Mouse (Mus musculus) embryonic facial prominence, embryonic 11.5 days (tissue): ENCODE measurements around the gene Zfp871. TPM values are rescaled to one million over a fixed set of nuclear protein-coding genes. Genes with fewer than 3 reads are reported as not detected.

ENCODE experiments used
- ATAC-seq: fragments of 200-750 bp; cut with Nextera tagmentation; replicated peaks from 2 replicates; pipeline ENCODE4 v1.8.0; 2017; ENCODE audit warnings: low read depth; ENCODE audit not compliant: insufficient number of reproducible peaks, low FRiP score, low TSS enrichment
- DNase-seq: peaks from one replicate; pipeline ENCODE4 v3.0.0-alpha.2; 2015; ENCODE audit warnings: low spot score
- H3K27ac ChIP-seq: fragments of 300-500 bp; sonication (generic); replicated peaks from 2 replicates; pipeline ENCODE4 v1.5.1; 2014; ENCODE audit warnings: mild to moderate bottlenecking, low read depth, low read length, control low read depth
- H3K27me3 ChIP-seq: fragments of 300-500 bp; sonication (generic); 2 replicates; pipeline ENCODE4 v1.6.1; 2014; ENCODE audit warnings: mild to moderate bottlenecking, low read length, moderate library complexity, mixed read lengths; ENCODE audit not compliant: control insufficient read depth, insufficient read depth
- H3K36me3 ChIP-seq: fragments of 300-500 bp; sonication (generic); replicated peaks from 2 replicates; pipeline ENCODE4 v1.6.1; 2014; ENCODE audit warnings: low read depth, mild to moderate bottlenecking, low read length, moderate library complexity, mixed read lengths; ENCODE audit not compliant: control insufficient read depth, insufficient read depth
- H3K4me1 ChIP-seq: fragments of 300-500 bp; sonication (generic); 2 replicates; pipeline ENCODE4 v1.6.1; 2014; ENCODE audit warnings: low read length, mixed read lengths; ENCODE audit not compliant: control insufficient read depth, insufficient read depth
- H3K4me2 ChIP-seq: fragments of 300-500 bp; sonication (generic); 2 replicates; pipeline ENCODE4 v1.6.1; 2014; ENCODE audit warnings: low read depth, mild to moderate bottlenecking, control low read depth, low read length, moderate library complexity
- H3K4me3 ChIP-seq: fragments of 300-500 bp; sonication (generic); 2 replicates; pipeline ENCODE4 v1.5.1; 2014; ENCODE audit warnings: low read depth, low read length, control low read depth
- H3K9ac ChIP-seq: fragments of 300-500 bp; sonication (generic); replicated peaks from 2 replicates; pipeline ENCODE4 v1.6.1; 2014; ENCODE audit warnings: mild to moderate bottlenecking, control low read depth, low read length
- H3K9me3 ChIP-seq: fragments of 300-500 bp; sonication (generic); replicated peaks from 2 replicates; pipeline ENCODE4 v1.6.1; 2016; ENCODE audit warnings: mild to moderate bottlenecking, low read length, inconsistent platforms, mixed read lengths; ENCODE audit not compliant: control insufficient read depth
- WGBS: fragments of 180-500 bp; shearing (Covaris S2); extraction: QIAGEN DNeasy Blood & Tissue Kit; methylation state at CpG from one replicate; pipeline ENCODE4 v1.1.7; 2014; 5-methylcytosine and 5-hydroxymethylcytosine counted together
- polyA plus RNA-seq: library from polyadenylated mRNA; unstranded; fragments of >200 nt; fragmentation: Nextera tagmentation; extraction: Ambion mirVana; gene quantifications from 2 replicates; pipeline ENCODE4 v1.2.1, GENCODE M21; 2014

The Zfp871 gene
- polyA plus RNA-seq, 1 experiment from 2014 or later: 25.6 TPM

GRCm38 (mm10) chr17:32808921-32809320 lies 20.8 kb upstream of the Zfp871 start:
- H3K4me3 ChIP-seq: peak overlapping the region; percentile 34
- DNase-seq: no peak

DNA sequence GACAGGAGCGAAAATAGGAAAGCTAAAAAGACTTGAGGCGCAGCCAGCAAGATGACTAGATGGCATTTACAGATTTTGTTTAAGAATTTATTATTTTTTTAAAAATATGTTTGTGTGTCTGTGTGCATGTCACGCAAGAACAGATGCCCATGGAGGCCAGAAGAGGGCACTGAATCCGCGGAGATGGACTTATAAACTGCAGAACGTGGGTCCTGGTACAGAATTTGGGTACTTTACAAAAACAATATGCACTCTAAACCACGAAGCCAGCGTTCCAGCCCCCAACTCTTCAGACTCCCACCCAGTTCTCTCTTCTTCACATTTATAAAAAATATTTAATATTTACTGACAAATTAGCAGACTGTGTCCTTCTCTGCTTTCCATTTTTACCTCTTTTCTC lies 1.2 kb upstream of the Zfp871 start:
- no peak for ATAC-seq
- no peak overlapping the region for H3K4me3 ChIP-seq
- no peak overlapping the region for H3K9ac ChIP-seq
- no peak overlapping the region for H3K27ac ChIP-seq
- 75% methylated on average over 8 of the region's 8 CpGs for WGBS
- no peaks in the 10 kb centered on the region for H3K27me3 ChIP-seq
- H3K4me2 ChIP-seq: no peak overlapping the region
- no peaks in the 10 kb centered on the region; the same call in none of the 2 replicates for H3K36me3 ChIP-seq
- no peaks in the 10 kb centered on the region for H3K9me3 ChIP-seq
- H3K4me1 ChIP-seq: no peaks in the 10 kb centered on the region
- peak; percentile 4 for DNase-seq

More at GRCm38 (mm10) chr17:32808921-32809320, 20.8 kb upstream of the Zfp871 start:
- peak overlapping the region; percentile 44 for H3K9ac ChIP-seq
- no peak for ATAC-seq
- 9% methylated on average over 8 of the region's 8 CpGs for WGBS
- peak overlapping the region; percentile 44 for H3K4me2 ChIP-seq
- no peaks in the 10 kb centered on the region for H3K4me1 ChIP-seq
- H3K27ac ChIP-seq: no peak overlapping the region
- no peaks in the 10 kb centered on the region for H3K9me3 ChIP-seq
- no peaks in the 10 kb centered on the region for H3K27me3 ChIP-seq
- no peaks in the 10 kb centered on the region for H3K36me3 ChIP-seq

- ATAC-seq (no peak), DNase-seq (no peak)
- Histone ChIP-seq H3K4me1 (no peaks in the 10 kb centered on the region), H3K36me3 (no peaks in the 10 kb centered on the region; the same call in none of the 2 replicates), H3K4me2 (peak overlapping the region; percentile 40), H3K4me3 (peak overlapping the region; percentile 90), H3K9me3 (no peaks in the 10 kb centered on the region), H3K9ac (peak overlapping the region; percentile 92), H3K27ac (0 out of 2 replicates have a peak overlapping the region, but pooled peaks have one; percentile 1), H3K27me3 (no peaks in the 10 kb centered on the region)
- 8% methylated on average over 9 of the region's 9 CpGs for WGBS
Observed at GRCm38 (mm10) chr17:32788576-32788975, 489 bp upstream of the Zfp871 start.

- H3K4me3 ChIP-seq: peak overlapping the region; percentile 90
- DNase-seq (peak; percentile 39), ATAC-seq (peak; percentile 87)
- no peaks in the 10 kb centered on the region for H3K4me1 ChIP-seq
- H3K9me3 ChIP-seq: no peaks in the 10 kb centered on the region
- no peaks in the 10 kb centered on the region; the same call in none of the 2 replicates for H3K36me3 ChIP-seq
- H3K9ac ChIP-seq: peak overlapping the region; percentile 92
- H3K27me3 ChIP-seq: no peaks in the 10 kb centered on the region
- under 1% methylated on average over 31 of the region's 31 CpGs for WGBS
- peak overlapping the region; percentile 85 for H3K27ac ChIP-seq
- H3K4me2 ChIP-seq: peak overlapping the region; percentile 32
Observed at GRCm38 (mm10) chr17:32787436-32788093, 522 bp downstream of the Zfp871 start.

DNA sequence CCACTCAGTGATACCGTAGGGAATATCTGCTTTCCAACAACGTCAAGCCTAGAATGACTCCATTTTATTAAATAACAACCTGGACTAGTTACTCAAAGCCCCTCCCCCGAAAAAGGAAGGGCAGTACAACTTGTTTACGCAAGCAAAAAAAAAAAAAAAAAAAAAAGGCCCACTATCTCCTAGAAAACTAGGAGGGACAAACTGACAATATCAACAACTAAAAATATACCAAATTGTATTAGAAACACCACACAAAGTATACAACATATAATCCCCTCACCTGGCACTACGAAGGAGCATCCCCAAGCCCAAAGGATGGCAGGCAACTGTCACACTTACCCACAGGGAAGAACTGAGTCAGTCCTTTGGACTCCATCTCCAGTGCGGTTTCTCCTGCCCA lies 1.1 kb downstream of the Zfp871 start:
- Histone ChIP-seq H3K4me1 (no peaks in the 10 kb centered on the region), H3K9ac (no peak overlapping the region; the same call in 1 of the 2 replicates), H3K27ac (no peak overlapping the region), H3K4me2 (peak overlapping the region; percentile 32), H3K27me3 (no peaks in the 10 kb centered on the region), H3K36me3 (no peaks in the 10 kb centered on the region; the same call in none of the 2 replicates), H3K4me3 (peak overlapping the region; percentile 90), H3K9me3 (no peaks in the 10 kb centered on the region)
- no peak for DNase-seq
- ATAC-seq: no peak
- 70% methylated on average over 6 of the region's 6 CpGs for WGBS

DNA sequence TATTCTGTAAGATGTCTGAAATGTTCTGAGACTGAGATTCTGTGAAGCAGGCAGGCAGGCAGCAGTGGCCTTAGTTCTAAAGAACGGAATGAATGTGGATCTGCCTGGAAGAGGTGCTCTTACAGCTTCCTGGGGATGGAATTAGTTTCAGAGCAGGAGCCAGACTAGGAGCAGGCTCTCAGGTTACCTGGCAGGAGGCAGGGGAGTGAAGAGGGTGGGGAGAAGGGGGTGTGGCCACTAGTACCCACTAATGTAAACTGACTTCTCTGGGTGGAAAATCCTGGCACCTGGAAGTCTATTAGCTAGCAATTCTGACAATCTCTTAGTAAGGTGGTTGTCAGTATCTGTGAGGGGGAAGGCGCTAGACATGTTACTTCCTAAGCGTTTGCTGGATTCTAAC lies 2.4 kb downstream of the Zfp871 start:
- peak; percentile 9 for DNase-seq
- ATAC-seq: no peak
- no peaks in the 10 kb centered on the region; the same call in none of the 2 replicates for H3K36me3 ChIP-seq

GRCm38 (mm10) chr17:32777564-32777963 lies 10.5 kb downstream of the Zfp871 start:
- no peak overlapping the region for H3K9ac ChIP-seq
- peaks cover 7% of the 10 kb centered on the region for H3K36me3 ChIP-seq
- no peak for DNase-seq
- no peaks in the 10 kb centered on the region for H3K4me1 ChIP-seq
- WGBS: 90% methylated on average over 3 of the region's 3 CpGs
- no peaks in the 10 kb centered on the region for H3K27me3 ChIP-seq
- no peaks in the 10 kb centered on the region for H3K9me3 ChIP-seq
- H3K27ac ChIP-seq: no peak overlapping the region
- no peak for ATAC-seq
- no peak overlapping the region for H3K4me2 ChIP-seq
- H3K4me3 ChIP-seq: no peak overlapping the region

More for the DNA sequence above, 2.4 kb downstream of the Zfp871 start:
- Histone ChIP-seq H3K9ac (no peak overlapping the region), H3K4me1 (no peaks in the 10 kb centered on the region), H3K4me3 (no peak overlapping the region), H3K9me3 (no peaks in the 10 kb centered on the region), H3K27ac (no peak overlapping the region), H3K27me3 (no peaks in the 10 kb centered on the region), H3K4me2 (no peak overlapping the region)
- 79% methylated on average over 3 of the region's 3 CpGs for WGBS

- Histone ChIP-seq H3K36me3 (peaks cover 14% of the 10 kb centered on the region), H3K27ac (no peak overlapping the region), H3K9me3 (no peaks in the 10 kb centered on the region), H3K4me1 (no peaks in the 10 kb centered on the region), H3K9ac (no peak overlapping the region), H3K4me3 (no peak overlapping the region), H3K4me2 (no peak overlapping the region), H3K27me3 (no peaks in the 10 kb centered on the region)
- DNase-seq (no peak), ATAC-seq (no peak)
- 86% methylated on average over 1 of the region's 1 CpGs for WGBS
Observed at GRCm38 (mm10) chr17:32771213-32771612, 16.9 kb downstream of the Zfp871 start.
